Mouse (Mus musculus) thymus, adult 2 months (tissue): Measurements from ENCODE around the gene Smug1.

Experiments used
- CTCF ChIP-seq: fragments of 200-500 bp; IDR thresholded peaks from 2 replicates; pipeline ENCODE4 v1.5.1; 2012; ENCODE audit warnings: mild to moderate bottlenecking, control low read depth, low read length, moderate library complexity, borderline replicate concordance; ENCODE audit not compliant: control insufficient read depth, poor library complexity, insufficient read depth; ENCODE audit errors: extremely low read depth
- POLR2A ChIP-seq: fragments of 200-500 bp; IDR thresholded peaks from 2 replicates; pipeline ENCODE4 v1.6.1; 2012; ENCODE audit warnings: mild to moderate bottlenecking, low read length, control low read depth, moderate library complexity; ENCODE audit not compliant: control insufficient read depth, poor library complexity, insufficient read depth; ENCODE audit errors: extremely low read depth

GRCm38 (mm10) chr15:103163182-103163919, 3.5 kb downstream of the Smug1 start:
- no peak for TF ChIP-seq CTCF
- TF ChIP-seq POLR2A, result peak; percentile 57; the same call in 1 of the 2 replicates
